Mouse (Mus musculus) spleen, adult 2 months (tissue): ENCODE measurements at regions not wholly inside any gene's neighbourhood (a gene's known extent, or its start where the extent isn't known, plus 50 kb on each side); places are given as distances from the start of the nearest gene placed in this dataset.

Experiments used
- DNase-seq, 2 experiments: peaks; one replicate each; pipeline versions ENCODE4 v3.0.0 to v3.0.0-alpha.2; 2012 to 2021; ENCODE audit warnings: low spot score in 2 of 2, low read depth in 1 of 2
- H3K27ac ChIP-seq: fragments of 200-500 bp; 2 replicates; pipeline ENCODE4 v1.5.1; 2012; ENCODE audit warnings: low read length, inconsistent platforms; ENCODE audit not compliant: insufficient read depth
- H3K27me3 ChIP-seq: fragments of 200-500 bp; 2 replicates; pipeline ENCODE4 v1.6.1; 2012; ENCODE audit warnings: mild to moderate bottlenecking, moderate library complexity, low read length, inconsistent platforms; ENCODE audit not compliant: control insufficient read depth, insufficient read depth
- H3K36me3 ChIP-seq: fragments of 200-500 bp; 2 replicates; pipeline ENCODE4 v1.6.1; 2012; ENCODE audit warnings: mild to moderate bottlenecking, low read length, inconsistent platforms; ENCODE audit not compliant: control insufficient read depth, insufficient read depth
- H3K4me1 ChIP-seq: fragments of 200-500 bp; 2 replicates; pipeline ENCODE4 v1.6.1; 2011; ENCODE audit warnings: inconsistent platforms; ENCODE audit not compliant: control insufficient read depth, insufficient read depth, insufficient read length
- H3K4me3 ChIP-seq: fragments of 200-500 bp; 2 replicates; pipeline ENCODE4 v1.5.1; 2011; ENCODE audit warnings: mild to moderate bottlenecking, inconsistent platforms; ENCODE audit not compliant: insufficient read depth, insufficient read length; ENCODE audit errors: extremely low read depth
- CTCF ChIP-seq: fragments of 200-500 bp; IDR thresholded peaks from 2 replicates; pipeline ENCODE4 v1.5.1; 2011; ENCODE audit warnings: mild to moderate bottlenecking, inconsistent platforms; ENCODE audit not compliant: insufficient read depth, insufficient read length, insufficient replicate concordance; ENCODE audit errors: extremely low read depth
- POLR2A ChIP-seq: fragments of 200-500 bp; IDR thresholded peaks from 2 replicates; pipeline ENCODE4 v1.6.1; 2011; ENCODE audit warnings: low read depth, low read length, inconsistent platforms
- WGBS: fragments of 180-500 bp; shearing (Covaris S2); methylation state at CpG from one replicate; pipeline ENCODE4 v1.1.7; 2018; 5-methylcytosine and 5-hydroxymethylcytosine counted together

DNA sequence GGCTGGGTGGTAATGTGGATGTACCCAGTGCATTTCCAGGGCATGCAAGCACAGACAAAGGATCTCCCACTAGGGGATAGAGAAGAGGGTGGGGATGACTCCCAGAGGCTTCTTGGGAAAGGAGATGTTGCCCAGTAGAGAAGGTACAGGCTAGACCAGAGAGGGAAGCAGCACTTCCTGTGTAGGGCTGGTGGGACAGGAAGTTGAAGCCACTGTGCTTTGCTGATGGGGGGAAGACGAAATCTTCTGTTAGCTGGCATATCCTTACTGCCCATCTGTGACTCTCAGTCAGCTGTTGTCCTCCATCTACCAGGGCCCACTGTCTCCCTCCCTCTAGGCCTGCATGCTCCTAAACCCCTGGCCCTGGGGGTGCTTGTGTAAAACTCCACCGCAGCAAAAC, 180.2 kb downstream of the Wdr11 start:
- H3K36me3 ChIP-seq: no peaks in the 10 kb centered on the region
- no peak overlapping the region for H3K4me3 ChIP-seq
- peaks cover 12% of the 10 kb centered on the region; the same call in 1 of the 2 replicates for H3K4me1 ChIP-seq
- H3K27ac ChIP-seq: 0 out of 2 replicates have a peak overlapping the region, but pooled peaks have one; percentile 40
- 46% methylated on average over 2 of the region's 2 CpGs for WGBS
- no peak for TF ChIP-seq POLR2A
- TF ChIP-seq CTCF: no peak
- no peaks in the 10 kb centered on the region for H3K27me3 ChIP-seq
- no peak for DNase-seq

DNA sequence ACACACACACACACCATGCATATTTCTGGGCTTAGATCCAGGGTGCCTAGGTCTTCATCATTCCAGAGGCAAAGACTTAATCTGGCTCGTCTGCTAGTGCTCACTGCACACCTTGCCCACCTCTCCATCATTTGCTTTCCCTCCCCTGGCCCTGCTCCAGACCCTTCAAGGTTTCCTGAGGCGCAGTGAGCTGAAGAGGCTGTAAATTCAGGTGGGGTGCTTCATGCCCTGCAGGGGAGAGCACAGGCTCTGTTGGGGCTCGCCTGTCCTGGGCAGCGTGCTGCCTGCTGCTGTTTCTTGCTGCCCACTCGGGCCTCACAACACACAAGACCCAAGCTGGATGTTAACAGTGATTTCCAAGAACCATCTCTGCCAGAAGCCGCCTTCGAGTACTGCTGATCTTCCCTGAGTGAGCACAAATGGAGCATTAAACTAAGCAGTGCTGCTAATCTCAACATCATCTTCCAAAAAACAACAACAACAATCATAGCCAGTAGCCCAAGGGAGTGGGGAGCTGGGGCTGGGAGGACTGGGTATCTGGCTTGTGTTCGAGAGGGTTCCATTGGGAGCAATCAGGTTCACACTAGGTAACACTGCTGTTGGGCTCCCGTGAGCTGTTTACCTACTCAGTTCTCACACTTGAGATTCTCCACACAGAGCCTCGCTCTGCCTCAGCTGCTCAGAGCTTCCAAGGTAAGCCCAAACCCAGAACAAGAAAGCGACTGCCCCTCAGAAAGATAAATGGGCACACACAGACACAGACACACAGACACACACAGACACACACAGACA, 181.1 kb downstream of the Wdr11 start:
- no peak for DNase-seq
- 94% methylated on average over 11 of the region's 11 CpGs for WGBS
- H3K27me3 ChIP-seq: no peaks in the 10 kb centered on the region
- H3K4me1 ChIP-seq: peaks cover 12% of the 10 kb centered on the region; the same call in 1 of the 2 replicates
- no peak overlapping the region for H3K27ac ChIP-seq
- no peak overlapping the region for H3K4me3 ChIP-seq
- H3K36me3 ChIP-seq: no peaks in the 10 kb centered on the region
- TF ChIP-seq POLR2A: no peak
- no peak for TF ChIP-seq CTCF

DNA sequence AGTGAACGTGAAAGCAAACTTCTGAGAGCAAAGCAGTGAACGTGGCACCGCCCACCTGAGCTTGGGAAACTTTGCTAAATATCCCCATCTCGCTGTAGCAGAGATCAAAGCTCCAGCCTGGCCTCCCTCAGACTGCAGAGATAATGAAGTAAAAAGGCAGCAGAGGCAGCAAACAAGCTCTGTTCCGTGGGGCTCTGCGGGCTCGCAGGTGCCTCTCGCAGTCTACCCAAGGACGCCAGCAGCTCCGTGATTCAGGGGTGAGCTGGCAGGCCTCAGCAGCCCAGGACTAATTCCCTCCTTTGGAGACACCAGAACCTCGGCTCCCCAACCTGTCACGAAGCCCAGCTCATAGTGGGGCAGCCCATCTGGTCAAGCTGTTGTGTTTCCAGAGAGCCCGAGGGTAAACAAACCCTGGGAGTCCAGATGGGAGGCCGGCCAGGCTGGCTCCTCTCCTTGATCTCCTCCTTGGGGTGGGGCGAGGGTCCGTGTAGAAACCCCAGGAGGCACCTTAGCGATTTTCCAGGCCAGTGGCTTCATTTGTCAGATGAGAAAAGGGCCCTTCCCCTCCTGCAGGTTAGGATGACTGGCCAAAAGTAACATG, 182.7 kb downstream of the Wdr11 start:
- H3K27ac ChIP-seq: 0 out of 2 replicates have a peak overlapping the region, but pooled peaks have one; percentile 20
- no peak overlapping the region for H3K4me3 ChIP-seq
- TF ChIP-seq POLR2A (no peak), CTCF (no peak)
- no peak for DNase-seq
- no peaks in the 10 kb centered on the region for H3K27me3 ChIP-seq
- 55% methylated on average over 17 of the region's 17 CpGs for WGBS
- no peaks in the 10 kb centered on the region for H3K36me3 ChIP-seq
- H3K4me1 ChIP-seq: peaks cover 12% of the 10 kb centered on the region; the same call in 1 of the 2 replicates

DNA sequence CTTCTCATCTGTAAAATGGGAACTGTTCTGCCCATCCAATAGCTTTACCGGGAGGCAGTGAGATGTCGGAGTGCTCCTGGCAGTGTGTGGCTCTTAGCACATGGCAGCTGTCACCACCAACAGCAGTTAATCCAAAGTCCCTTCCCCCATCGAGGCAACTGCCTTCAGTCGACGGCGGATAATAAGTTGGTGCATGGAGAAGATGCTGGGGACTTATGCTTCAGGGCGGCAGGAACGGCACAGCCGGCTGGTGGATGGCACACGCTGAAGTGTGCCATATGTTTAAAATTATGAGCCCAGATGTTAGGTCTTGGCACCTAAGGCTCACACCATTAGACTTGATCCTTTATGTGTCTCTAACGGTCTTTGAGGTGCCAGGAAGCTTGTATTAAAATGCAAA, 183.5 kb downstream of the Wdr11 start:
- H3K4me1 ChIP-seq: peaks cover 12% of the 10 kb centered on the region; the same call in 1 of the 2 replicates
- no peaks in the 10 kb centered on the region for H3K36me3 ChIP-seq
- H3K27ac ChIP-seq: no peak overlapping the region
- WGBS: 92% methylated on average over 11 of the region's 11 CpGs
- no peak overlapping the region for H3K4me3 ChIP-seq
- no peak for DNase-seq
- TF ChIP-seq CTCF (no peak), POLR2A (no peak)
- no peaks in the 10 kb centered on the region for H3K27me3 ChIP-seq

DNA sequence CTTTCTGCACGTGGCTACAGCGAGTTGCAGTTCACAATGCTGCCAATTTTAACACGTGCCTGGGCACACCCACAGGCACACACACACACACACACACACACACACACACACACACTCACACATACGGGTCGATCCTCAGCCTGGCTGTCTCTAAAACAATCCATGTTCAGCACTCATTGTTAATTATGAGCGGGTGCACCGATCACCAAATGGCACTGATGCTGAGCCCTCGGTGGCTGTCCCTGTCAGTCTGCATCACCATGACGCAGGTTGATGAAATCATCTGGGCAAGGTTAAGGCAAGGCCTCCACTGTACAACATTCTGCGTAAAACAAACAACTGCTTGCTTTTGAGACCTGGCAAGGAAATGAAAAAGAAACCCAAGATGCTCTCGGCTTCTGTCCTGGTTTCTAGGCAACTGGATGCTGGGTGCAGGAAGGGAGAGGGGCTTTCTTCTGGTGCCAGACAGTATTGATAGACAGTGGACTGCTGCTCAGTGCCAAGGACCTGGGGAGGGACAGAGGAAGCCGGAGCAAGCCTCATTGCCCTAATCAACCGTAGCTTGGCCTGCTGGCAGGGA, 187.3 kb downstream of the Wdr11 start:
- Histone ChIP-seq H3K4me1 (no peaks in the 10 kb centered on the region), H3K36me3 (no peaks in the 10 kb centered on the region), H3K27ac (no peak overlapping the region), H3K27me3 (no peaks in the 10 kb centered on the region), H3K4me3 (no peak overlapping the region)
- WGBS: 68% methylated on average over 13 of the region's 13 CpGs
- TF ChIP-seq POLR2A: no peak
- no peak for TF ChIP-seq CTCF
- DNase-seq: no peak

DNA sequence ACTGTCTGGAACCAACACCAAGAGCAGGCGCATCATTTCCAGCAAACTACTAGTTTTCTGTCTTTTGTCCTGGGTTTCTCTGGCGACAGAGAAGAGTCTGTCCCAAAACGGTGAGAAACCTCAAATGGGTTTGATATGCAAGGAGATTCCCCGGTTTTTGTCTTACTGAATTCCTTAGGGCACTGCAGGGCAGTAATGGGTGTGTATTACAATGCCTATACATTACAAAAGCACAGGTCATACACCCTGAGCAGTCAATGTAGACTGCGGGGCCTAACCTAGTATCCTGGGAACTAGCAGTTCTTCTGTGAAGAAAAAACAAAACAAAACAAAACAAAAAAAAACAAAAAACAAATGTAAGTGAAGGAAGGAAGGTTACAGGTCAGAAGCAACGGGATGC, 188.3 kb downstream of the Wdr11 start:
- Histone ChIP-seq H3K36me3 (no peaks in the 10 kb centered on the region), H3K4me3 (no peak overlapping the region), H3K27me3 (no peaks in the 10 kb centered on the region), H3K4me1 (no peaks in the 10 kb centered on the region), H3K27ac (no peak overlapping the region)
- WGBS: 85% methylated on average over 6 of the region's 6 CpGs
- DNase-seq: no peak
- no peak for TF ChIP-seq CTCF
- no peak for TF ChIP-seq POLR2A
